Mouse (Mus musculus) lung, postnatal 0 days (tissue): Measurements from ENCODE around the gene Naa10. TPM values are rescaled to one million over a fixed set of nuclear protein-coding genes. Genes with fewer than 3 reads are reported as not detected.

ENCODE experiments used
- ATAC-seq: fragments of 200-750 bp; cut with Nextera tagmentation; 2 replicates; pipeline ENCODE4 v1.8.0; 2017; ENCODE audit warnings: moderate library complexity
- DNase-seq: peaks from one replicate; pipeline ENCODE4 v3.0.0-alpha.2; 2016; ENCODE audit warnings: low spot score
- H3K27ac ChIP-seq: fragments of 300-500 bp; sonication (generic); 2 replicates; pipeline ENCODE4 v1.5.1; 2014; ENCODE audit warnings: antibody characterized with exemption, mild to moderate bottlenecking, low read length, mixed read lengths
- H3K27me3 ChIP-seq: fragments of 300-500 bp; sonication (generic); replicated peaks from 2 replicates; pipeline ENCODE4 v1.6.1; 2014; ENCODE audit warnings: low read length, mixed read lengths; ENCODE audit not compliant: insufficient read depth
- H3K36me3 ChIP-seq: fragments of 300-500 bp; sonication (generic); 2 replicates; pipeline ENCODE4 v1.6.1; 2014; ENCODE audit warnings: low read length, mixed read lengths; ENCODE audit not compliant: insufficient read depth
- H3K4me1 ChIP-seq: fragments of 300-500 bp; sonication (generic); 2 replicates; pipeline ENCODE4 v1.6.1; 2014; ENCODE audit warnings: antibody characterized with exemption, low read depth, low read length, mixed read lengths; ENCODE audit not compliant: insufficient read depth
- H3K4me2 ChIP-seq: fragments of 300-500 bp; sonication (generic); replicated peaks from 2 replicates; pipeline ENCODE4 v1.6.1; 2014; ENCODE audit warnings: low read depth, mild to moderate bottlenecking, low read length, moderate library complexity, mixed read lengths
- H3K4me3 ChIP-seq: fragments of 300-500 bp; sonication (generic); 2 replicates; pipeline ENCODE4 v1.5.1; 2014; ENCODE audit warnings: low read depth, low read length
- H3K9ac ChIP-seq: fragments of 300-500 bp; sonication (generic); replicated peaks from 2 replicates; pipeline ENCODE4 v1.6.1; 2014; ENCODE audit warnings: low read depth, mild to moderate bottlenecking
- H3K9me3 ChIP-seq: fragments of 300-500 bp; sonication (generic); 2 replicates; pipeline ENCODE4 v1.6.1; 2016; ENCODE audit warnings: low read length, mixed read lengths
- CTCF ChIP-seq: IDR thresholded peaks from 2 replicates; pipeline ENCODE4 v1.5.1; 2016; ENCODE audit warnings: antibody characterized with exemption, mild to moderate bottlenecking
- EP300 ChIP-seq: IDR thresholded peaks from 2 replicates; pipeline ENCODE4 v1.6.1; 2016; ENCODE audit warnings: antibody characterized with exemption, mild to moderate bottlenecking, control low read depth
- WGBS: fragments of 180-500 bp; shearing (Covaris S2); extraction: QIAGEN DNeasy Blood & Tissue Kit; methylation state at CpG from one replicate; pipeline ENCODE4 v1.1.7; 2014; 5-methylcytosine and 5-hydroxymethylcytosine counted together
- polyA plus RNA-seq: library from polyadenylated mRNA; unstranded; fragments of >200 nt; fragmentation: Nextera tagmentation; extraction: Ambion mirVana; gene quantifications from 2 replicates; pipeline ENCODE4 v1.2.1, GENCODE M21; 2015

Gene Naa10
- polyA plus RNA-seq, 1 experiment from 2014 or later: 55.3 TPM

- no peak for ATAC-seq
- Histone ChIP-seq H3K4me1 (no peaks in the 10 kb centered on the region; the same call in 1 of the 2 replicates), H3K9ac (no peak overlapping the region), H3K36me3 (no peaks in the 10 kb centered on the region), H3K27me3 (no peaks in the 10 kb centered on the region), H3K4me2 (no peak overlapping the region), H3K27ac (no peak overlapping the region), H3K9me3 (no peaks in the 10 kb centered on the region), H3K4me3 (no peak overlapping the region)
- TF ChIP-seq EP300 (no peak), CTCF (no peak)
- WGBS: 7% methylated on average over 6 of the region's 26 CpGs
- DNase-seq: no peak
Observed at GRCm38 (mm10) chrX:73911156-73911555, 10.6 kb downstream of the Naa10 start.

- H3K27ac ChIP-seq: no peak overlapping the region
- H3K4me2 ChIP-seq: no peak overlapping the region
- H3K9ac ChIP-seq: no peak overlapping the region
- H3K27me3 ChIP-seq: no peaks in the 10 kb centered on the region
- no peaks in the 10 kb centered on the region for H3K9me3 ChIP-seq
- no peaks in the 10 kb centered on the region for H3K36me3 ChIP-seq
- H3K4me3 ChIP-seq: no peak overlapping the region
- TF ChIP-seq EP300 (no peak), CTCF (no peak)
- no peak for ATAC-seq
- H3K4me1 ChIP-seq: no peaks in the 10 kb centered on the region; the same call in 1 of the 2 replicates
- DNase-seq: no peak
Observed at GRCm38 (mm10) chrX:73910451-73910850, 11.3 kb downstream of the Naa10 start.

- H3K36me3 ChIP-seq: no peaks in the 10 kb centered on the region
- ATAC-seq: no peak
- H3K27me3 ChIP-seq: no peaks in the 10 kb centered on the region
- no peak overlapping the region for H3K4me3 ChIP-seq
- H3K4me1 ChIP-seq: no peaks in the 10 kb centered on the region; the same call in 1 of the 2 replicates
- no peak overlapping the region for H3K9ac ChIP-seq
- TF ChIP-seq CTCF (no peak), EP300 (no peak)
- WGBS: 67% methylated on average over 1 of the region's 1 CpGs
- no peak overlapping the region for H3K4me2 ChIP-seq
- no peak overlapping the region for H3K27ac ChIP-seq
- H3K9me3 ChIP-seq: no peaks in the 10 kb centered on the region
- DNase-seq: no peak
Observed at GRCm38 (mm10) chrX:73910049-73910448, 11.7 kb downstream of the Naa10 start.

GRCm38 (mm10) chrX:73897959-73898358, 23.8 kb downstream of the Naa10 start:
- no peaks in the 10 kb centered on the region for H3K27me3 ChIP-seq
- ATAC-seq (no peak), DNase-seq (no peak)
- TF ChIP-seq CTCF (peak; percentile 49), EP300 (no peak)
- H3K4me2 ChIP-seq: no peak overlapping the region
- H3K4me3 ChIP-seq: no peak overlapping the region
- no peaks in the 10 kb centered on the region for H3K9me3 ChIP-seq
- WGBS: 59% methylated on average over 3 of the region's 3 CpGs
- H3K27ac ChIP-seq: no peak overlapping the region
- H3K4me1 ChIP-seq: no peaks in the 10 kb centered on the region
- H3K9ac ChIP-seq: no peak overlapping the region
- H3K36me3 ChIP-seq: no peaks in the 10 kb centered on the region

GRCm38 (mm10) chrX:73895719-73896118, 26.0 kb downstream of the Naa10 start, which contains the start of gene L1cam:
Gene L1cam, minus strand, starts transcription at chrX:73896105.
- no peaks in the 10 kb centered on the region for H3K27me3 ChIP-seq
- no peaks in the 10 kb centered on the region for H3K36me3 ChIP-seq
- H3K9ac ChIP-seq: no peak within 1 kb of the TSS
- TF ChIP-seq EP300 (no peak), CTCF (peak; percentile 61)
- H3K9me3 ChIP-seq: no peaks in the 10 kb centered on the region
- ATAC-seq: no peak
- H3K4me1 ChIP-seq: no peaks in the 10 kb centered on the region
- peak; percentile 28 for DNase-seq
- H3K4me3 ChIP-seq: no peak within 1 kb of the TSS
- no peak within 1 kb of the TSS for H3K4me2 ChIP-seq
- no peak within 1 kb of the TSS for H3K27ac ChIP-seq
- 25% methylated on average over 2 of the region's 2 CpGs for WGBS

GRCm38 (mm10) chrX:73892833-73893232, 28.9 kb downstream of the Naa10 start:
- Histone ChIP-seq H3K27ac (no peak overlapping the region), H3K9me3 (no peaks in the 10 kb centered on the region), H3K27me3 (no peaks in the 10 kb centered on the region), H3K9ac (no peak overlapping the region), H3K4me1 (no peaks in the 10 kb centered on the region), H3K4me3 (no peak overlapping the region), H3K4me2 (no peak overlapping the region), H3K36me3 (no peaks in the 10 kb centered on the region)
- TF ChIP-seq EP300 (no peak), CTCF (no peak)
- WGBS: 91% methylated on average over 14 of the region's 14 CpGs
- no peak for DNase-seq
- no peak for ATAC-seq

- no peak within 1 kb of the TSS for H3K4me2 ChIP-seq
- no peak for TF ChIP-seq CTCF
- TF ChIP-seq EP300: no peak
- DNase-seq (peak; percentile 9), ATAC-seq (no peak)
- H3K9me3 ChIP-seq: no peaks in the 10 kb centered on the region
- no peaks in the 10 kb centered on the region for H3K36me3 ChIP-seq
- no peak within 1 kb of the TSS for H3K9ac ChIP-seq
- H3K27ac ChIP-seq: no peak within 1 kb of the TSS
- WGBS: 69% methylated on average over 5 of the region's 6 CpGs
- H3K27me3 ChIP-seq: no peaks in the 10 kb centered on the region
- H3K4me3 ChIP-seq: no peak within 1 kb of the TSS
- no peaks in the 10 kb centered on the region for H3K4me1 ChIP-seq
Observed at GRCm38 (mm10) chrX:73891551-73892152, 30.1 kb downstream of the Naa10 start, which contains the start of gene Avpr2. Gene Avpr2, plus strand, starts transcription at chrX:73892102.
